Mouse (Mus musculus) liver, adult (tissue): ENCODE measurements around the gene Abcg4.

Experiments
- GATA4 ChIP-seq: IDR thresholded peaks from 2 replicates; pipeline ENCODE4 v1.6.1; 2014; ENCODE audit warnings: mild to moderate bottlenecking, low read length; ENCODE audit not compliant: insufficient replicate concordance

The Abcg4 gene

GRCm38 (mm10) chr9:44234479-44235427 lies 53.7 kb downstream of the Abcg4 start:
- TF ChIP-seq GATA4: no peak

DNA sequence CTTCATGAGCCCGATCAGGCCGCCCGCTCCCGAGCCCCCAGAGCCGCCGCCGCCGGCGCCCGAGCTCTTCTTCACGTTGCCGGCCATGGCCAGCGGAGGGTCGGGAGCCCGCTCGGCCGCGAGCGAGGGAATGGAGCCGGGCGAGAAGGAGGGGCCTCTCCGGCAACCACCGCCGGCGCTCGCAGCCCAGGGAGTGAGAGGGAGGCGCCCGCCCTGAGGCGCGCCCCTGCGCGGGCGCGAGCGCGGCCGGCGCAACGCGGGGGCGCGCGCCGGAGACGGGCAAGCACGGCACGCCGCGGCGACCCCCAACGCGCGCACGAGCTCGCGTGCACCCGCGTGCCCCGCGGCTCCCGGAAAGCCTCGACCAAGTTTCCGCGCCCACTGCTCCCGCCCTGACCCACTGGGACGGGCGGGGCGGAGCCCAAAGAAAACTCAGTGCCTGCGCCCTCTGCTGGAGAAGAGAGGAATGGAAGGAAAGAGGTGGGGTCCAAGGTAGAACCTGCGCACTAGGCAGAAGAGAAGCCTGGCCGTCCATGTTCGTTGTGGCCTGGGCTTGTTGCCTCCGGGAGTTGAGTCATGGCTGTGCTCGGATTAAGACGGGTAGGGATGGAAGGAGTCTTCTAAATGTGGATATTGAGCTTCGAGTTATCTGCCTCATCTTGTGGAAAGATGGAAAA lies 54.5 kb downstream of the Abcg4 start, which contains the start of gene Cbl:
TSS of gene Cbl (minus strand) at position 248 of the 677 bp plus-strand sequence.
- TF ChIP-seq GATA4: no peak; the same call in 1 of the 2 replicates

DNA sequence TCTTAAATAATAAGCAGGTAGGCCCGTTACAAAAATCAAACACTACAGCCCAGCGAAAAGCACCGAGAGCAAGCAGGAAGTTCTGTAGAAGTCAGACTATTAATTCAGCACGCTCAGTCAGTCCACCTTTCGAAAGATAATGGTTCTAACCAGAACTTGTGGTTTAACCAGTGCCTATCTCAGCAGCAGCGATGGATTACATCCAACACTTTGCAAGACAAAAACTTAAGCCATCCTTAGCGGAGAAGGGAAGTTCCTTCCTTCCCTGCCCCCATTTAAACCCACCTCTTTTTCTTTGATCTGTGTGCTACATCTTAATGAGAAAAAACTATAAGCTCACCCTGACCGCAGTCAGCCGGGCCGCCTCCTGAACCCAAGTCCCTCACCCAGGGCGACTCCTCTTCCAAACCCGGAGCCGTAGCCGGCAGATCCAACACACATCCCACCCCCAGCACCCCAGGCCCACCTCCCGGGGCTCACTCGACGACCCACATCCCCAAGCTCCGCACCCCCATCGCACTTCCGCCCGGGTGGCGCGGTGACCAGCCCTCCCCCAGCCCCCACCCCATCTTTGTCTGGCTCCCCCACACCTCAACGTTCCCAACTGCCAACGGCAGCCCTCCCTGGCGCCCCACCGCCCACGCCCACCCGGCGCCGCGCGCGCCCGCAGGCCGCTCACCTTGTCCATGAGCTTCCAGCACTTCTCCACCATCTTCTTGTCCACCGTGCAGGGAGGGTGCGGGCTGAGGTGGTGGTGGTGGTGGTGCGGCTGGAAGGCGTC lies 55.2 kb downstream of the Abcg4 start:
- TF ChIP-seq GATA4: no peak

- no peak for TF ChIP-seq GATA4
Measured at GRCm38 (mm10) chr9:44231609-44232008, 56.8 kb downstream of the Abcg4 start.

- TF ChIP-seq GATA4: no peak
Measured at GRCm38 (mm10) chr9:44225993-44226392, 62.4 kb downstream of the Abcg4 start.
